Mouse (Mus musculus): ENCODE measurements around the gene Hmga2. TPM values are rescaled to one million over a fixed set of nuclear protein-coding genes. Genes with fewer than 3 reads are reported as not detected.
A peak's percentile ranks its signal among the peaks of the same experiment; 100 is the strongest.

Gene Hmga2
- polyA plus RNA-seq, 1 experiment from 2014 or later: 61.0 TPM

DNA sequence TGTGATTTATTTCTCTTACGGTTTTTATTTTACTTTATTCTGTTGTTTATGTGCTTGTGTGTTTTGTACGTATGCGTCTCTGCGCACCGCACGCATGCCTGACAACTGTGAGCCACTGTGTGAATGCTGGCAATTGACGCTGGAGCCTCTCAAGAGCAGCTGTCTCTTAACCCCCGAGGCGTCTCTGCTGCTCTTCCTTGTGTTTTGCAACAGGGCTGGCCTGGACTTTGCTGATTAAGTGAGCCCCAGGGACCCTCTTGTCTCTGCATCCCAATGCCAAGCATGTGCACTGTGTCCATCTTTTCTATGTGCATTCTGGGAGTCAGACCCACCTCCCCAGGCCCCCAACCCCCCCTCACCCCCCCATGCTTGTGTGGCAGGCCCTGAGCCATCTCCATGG, 24.5 kb upstream of the Hmga2 start:
- Histone ChIP-seq H3K9ac (ENCODE audit: low read length) (no peak overlapping the region), H3K4me1 (replicated peaks; ENCODE audit: control insufficient read depth, insufficient read depth, low read length) (no peaks in the 10 kb centered on the region), H3K36me3 (ENCODE audit: control insufficient read depth, insufficient read depth, low read length) (no peaks in the 10 kb centered on the region), H3K27me3 (replicated peaks; ENCODE audit: control insufficient read depth, insufficient read depth, low read length) (no peaks in the 10 kb centered on the region), H3K4me3 (ENCODE audit: low read depth, low read length) (no peak overlapping the region), H3K4me2 (ENCODE audit: low read length) (no peak overlapping the region), H3K27ac (ENCODE audit: low read depth) (no peak overlapping the region), H3K9me3 (ENCODE audit: control insufficient read depth, low read length) (no peaks in the 10 kb centered on the region)
- ATAC-seq (replicated peaks; ENCODE audit: low FRiP score, low TSS enrichment, low read depth): no peak
- DNase-seq (ENCODE audit: low spot score): peak; percentile 40
- WGBS: 60% methylated on average over 9 of the region's 9 CpGs

DNA sequence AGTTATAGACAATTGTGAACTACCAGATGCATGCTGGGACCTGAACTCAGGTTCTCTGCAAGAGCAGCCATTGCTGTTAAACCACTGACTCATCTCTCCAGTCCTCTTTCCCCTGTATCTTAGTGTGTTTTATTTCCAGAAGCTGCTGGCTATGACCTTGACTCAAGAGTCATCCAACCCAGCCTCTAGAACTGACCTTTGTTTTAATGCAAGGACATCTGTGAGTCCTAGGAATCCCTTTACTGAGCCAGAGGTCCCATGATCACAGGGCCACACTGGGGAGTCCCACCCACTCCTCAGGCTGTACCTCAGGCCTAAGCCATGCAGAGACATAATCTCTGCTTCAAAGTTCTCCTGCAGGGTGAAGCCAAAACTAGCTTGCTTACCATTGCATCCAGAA, 21.8 kb upstream of the Hmga2 start:
- H3K4me1 ChIP-seq (replicated peaks; ENCODE audit: control insufficient read depth, insufficient read depth, low read length): no peaks in the 10 kb centered on the region
- no peaks in the 10 kb centered on the region for H3K27me3 ChIP-seq (replicated peaks; ENCODE audit: control insufficient read depth, insufficient read depth, low read length)
- no peak overlapping the region for H3K4me3 ChIP-seq (ENCODE audit: low read depth, low read length)
- ATAC-seq (replicated peaks; ENCODE audit: low FRiP score, low TSS enrichment, low read depth): no peak
- H3K36me3 ChIP-seq (ENCODE audit: control insufficient read depth, insufficient read depth, low read length): no peaks in the 10 kb centered on the region
- DNase-seq (ENCODE audit: low spot score): peak; percentile 20
- no peaks in the 10 kb centered on the region for H3K9me3 ChIP-seq (ENCODE audit: control insufficient read depth, low read length)
- no peak overlapping the region for H3K4me2 ChIP-seq (ENCODE audit: low read length)
- no peak overlapping the region for H3K27ac ChIP-seq (ENCODE audit: low read depth)
- no peak overlapping the region for H3K9ac ChIP-seq (ENCODE audit: low read length)

DNA sequence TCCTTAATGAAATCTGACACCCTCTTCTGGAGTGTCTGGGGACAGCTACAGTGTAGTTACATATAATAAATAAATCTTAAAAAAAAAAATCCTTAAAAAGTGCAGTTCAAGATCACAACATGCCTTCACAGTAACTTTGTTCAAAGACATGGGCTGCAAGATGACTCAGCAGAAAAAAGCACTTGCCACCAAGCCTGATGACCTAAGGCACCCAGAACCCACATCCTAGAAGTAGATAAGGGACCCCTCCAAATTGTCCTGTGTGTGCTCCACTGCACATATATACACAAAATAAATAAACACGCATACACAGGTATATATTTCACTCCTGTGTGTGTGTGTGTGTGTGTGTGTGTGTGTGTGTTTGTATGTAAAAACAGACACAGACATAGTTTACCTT, 18.4 kb upstream of the Hmga2 start:
- no peak overlapping the region for H3K27ac ChIP-seq (ENCODE audit: low read depth)
- H3K9me3 ChIP-seq (ENCODE audit: control insufficient read depth, low read length): no peaks in the 10 kb centered on the region
- H3K36me3 ChIP-seq (ENCODE audit: control insufficient read depth, insufficient read depth, low read length): no peaks in the 10 kb centered on the region
- 92% methylated on average over 1 of the region's 1 CpGs for WGBS
- H3K4me3 ChIP-seq (ENCODE audit: low read depth, low read length): no peak overlapping the region
- ATAC-seq (replicated peaks; ENCODE audit: low FRiP score, low TSS enrichment, low read depth) (no peak), DNase-seq (ENCODE audit: low spot score) (no peak)
- no peak overlapping the region for H3K9ac ChIP-seq (ENCODE audit: low read length)
- no peak overlapping the region for H3K4me2 ChIP-seq (ENCODE audit: low read length)
- H3K27me3 ChIP-seq (replicated peaks; ENCODE audit: control insufficient read depth, insufficient read depth, low read length): no peaks in the 10 kb centered on the region
- no peaks in the 10 kb centered on the region for H3K4me1 ChIP-seq (replicated peaks; ENCODE audit: control insufficient read depth, insufficient read depth, low read length)

DNA sequence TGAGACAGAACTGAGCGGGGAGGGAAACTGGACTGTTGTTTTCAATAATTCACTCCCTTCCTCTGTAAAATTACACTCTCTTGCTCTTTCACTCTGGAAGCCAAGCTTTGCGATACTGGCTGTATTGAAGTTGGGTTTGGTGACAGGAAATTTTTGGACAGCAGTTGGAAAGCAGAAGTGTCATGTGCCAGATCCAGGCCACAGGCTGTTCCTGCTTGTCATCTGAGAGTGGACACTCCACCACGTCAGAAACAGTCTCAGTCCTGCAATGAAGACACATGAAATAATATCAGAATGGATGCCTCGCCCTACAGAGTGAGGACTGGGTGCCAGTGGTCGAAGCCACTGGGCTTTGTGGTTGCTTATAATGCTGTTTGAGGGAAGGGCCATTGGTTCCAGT, 15.2 kb upstream of the Hmga2 start:
- Histone ChIP-seq H3K4me3 (ENCODE audit: low read depth, low read length) (no peak overlapping the region), H3K4me2 (ENCODE audit: low read length) (no peak overlapping the region), H3K9me3 (ENCODE audit: control insufficient read depth, low read length) (peaks cover 9% of the 10 kb centered on the region; the same call in 1 of the 2 replicates), H3K4me1 (replicated peaks; ENCODE audit: control insufficient read depth, insufficient read depth, low read length) (no peaks in the 10 kb centered on the region), H3K36me3 (ENCODE audit: control insufficient read depth, insufficient read depth, low read length) (no peaks in the 10 kb centered on the region), H3K9ac (ENCODE audit: low read length) (no peak overlapping the region), H3K27me3 (replicated peaks; ENCODE audit: control insufficient read depth, insufficient read depth, low read length) (no peaks in the 10 kb centered on the region), H3K27ac (ENCODE audit: low read depth) (no peak overlapping the region)
- DNase-seq (ENCODE audit: low spot score) (no peak), ATAC-seq (replicated peaks; ENCODE audit: low FRiP score, low TSS enrichment, low read depth) (no peak)
- 77% methylated on average over 5 of the region's 5 CpGs for WGBS

DNA sequence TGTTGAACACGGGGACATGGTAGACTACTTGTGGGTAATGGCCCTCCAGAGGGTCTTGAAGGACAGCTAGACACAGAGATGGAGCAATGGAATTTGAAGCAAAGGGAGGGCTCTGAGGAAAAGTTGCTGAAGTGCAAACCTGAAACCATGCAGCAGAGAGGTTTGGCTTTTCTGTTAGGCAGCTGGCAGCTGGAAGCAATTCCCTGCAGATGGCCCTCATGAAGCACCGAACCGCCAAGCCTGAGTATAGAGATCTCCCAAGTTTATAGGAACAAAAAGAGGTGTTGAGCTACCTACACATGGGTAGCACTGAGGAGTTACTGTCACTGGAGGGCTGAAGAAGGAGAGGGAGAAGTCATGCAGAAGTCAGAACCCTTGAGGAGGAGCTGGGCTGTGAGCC, 13.3 kb upstream of the Hmga2 start:
- Histone ChIP-seq H3K36me3 (ENCODE audit: control insufficient read depth, insufficient read depth, low read length) (no peaks in the 10 kb centered on the region), H3K4me1 (replicated peaks; ENCODE audit: control insufficient read depth, insufficient read depth, low read length) (no peaks in the 10 kb centered on the region), H3K4me2 (ENCODE audit: low read length) (no peak overlapping the region), H3K9ac (ENCODE audit: low read length) (no peak overlapping the region), H3K9me3 (ENCODE audit: control insufficient read depth, low read length) (peaks cover 11% of the 10 kb centered on the region; the same call in 1 of the 2 replicates), H3K27ac (ENCODE audit: low read depth) (no peak overlapping the region), H3K27me3 (replicated peaks; ENCODE audit: control insufficient read depth, insufficient read depth, low read length) (no peaks in the 10 kb centered on the region), H3K4me3 (ENCODE audit: low read depth, low read length) (no peak overlapping the region)
- 91% methylated on average over 3 of the region's 3 CpGs for WGBS
- ATAC-seq (replicated peaks; ENCODE audit: low FRiP score, low TSS enrichment, low read depth) (no peak), DNase-seq (ENCODE audit: low spot score) (peak; percentile 44)

DNA sequence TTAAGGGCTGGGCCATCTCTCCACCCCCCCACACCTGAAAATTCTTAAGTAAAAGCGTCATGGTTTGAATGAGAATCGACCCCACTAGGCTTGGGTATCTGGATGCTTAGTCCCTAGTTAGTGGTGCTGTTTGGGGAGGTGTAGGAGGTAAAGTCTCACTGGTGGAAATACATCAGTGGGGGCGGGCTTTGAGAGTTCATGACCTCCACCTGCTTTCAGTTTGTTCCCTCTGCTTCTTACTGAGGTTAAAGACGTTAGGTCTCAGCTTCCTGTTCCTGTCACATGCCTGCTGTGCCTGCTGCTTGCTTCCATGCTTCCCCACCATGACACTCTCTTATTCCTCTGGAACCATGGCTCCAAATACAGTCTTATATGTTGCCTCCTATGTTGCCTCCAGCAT, 12.3 kb upstream of the Hmga2 start:
- no peak for ATAC-seq (replicated peaks; ENCODE audit: low FRiP score, low TSS enrichment, low read depth)
- Histone ChIP-seq H3K4me3 (ENCODE audit: low read depth, low read length) (no peak overlapping the region), H3K9me3 (ENCODE audit: control insufficient read depth, low read length) (peaks cover 11% of the 10 kb centered on the region; the same call in 1 of the 2 replicates), H3K9ac (ENCODE audit: low read length) (no peak overlapping the region), H3K36me3 (ENCODE audit: control insufficient read depth, insufficient read depth, low read length) (no peaks in the 10 kb centered on the region), H3K27ac (ENCODE audit: low read depth) (no peak overlapping the region), H3K4me2 (ENCODE audit: low read length) (no peak overlapping the region), H3K4me1 (replicated peaks; ENCODE audit: control insufficient read depth, insufficient read depth, low read length) (no peaks in the 10 kb centered on the region), H3K27me3 (replicated peaks; ENCODE audit: control insufficient read depth, insufficient read depth, low read length) (no peaks in the 10 kb centered on the region)
- DNase-seq (ENCODE audit: low spot score): no peak
- whole genome bisulfite sequencing: 77% methylated on average over 4 of the region's 4 CpGs

DNA sequence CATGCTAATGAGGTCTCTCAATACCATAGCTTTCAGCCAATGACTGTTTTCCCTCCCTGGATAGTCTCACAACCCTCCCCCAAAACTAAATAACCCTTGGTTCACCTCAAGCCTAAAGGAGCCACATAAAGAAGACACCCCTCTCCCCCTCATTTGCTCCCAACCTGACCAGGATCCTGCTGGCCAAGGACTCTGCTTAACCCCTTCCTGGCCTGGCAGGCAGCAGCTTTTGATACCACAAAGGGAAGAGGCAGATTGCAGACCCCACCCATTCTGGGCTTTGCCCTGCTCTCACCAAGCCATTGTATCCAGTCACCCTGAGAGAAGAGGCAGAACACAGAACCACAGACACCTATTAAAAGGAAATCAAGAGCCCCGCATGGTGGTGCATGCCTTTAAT, 11.6 kb upstream of the Hmga2 start:
- H3K27ac ChIP-seq (ENCODE audit: low read depth): no peak overlapping the region
- H3K36me3 ChIP-seq (ENCODE audit: control insufficient read depth, insufficient read depth, low read length): no peaks in the 10 kb centered on the region
- H3K4me1 ChIP-seq (replicated peaks; ENCODE audit: control insufficient read depth, insufficient read depth, low read length): no peaks in the 10 kb centered on the region
- 100% methylated on average over 1 of the region's 1 CpGs for WGBS
- H3K9me3 ChIP-seq (ENCODE audit: control insufficient read depth, low read length): peaks cover 11% of the 10 kb centered on the region; the same call in 1 of the 2 replicates
- DNase-seq (ENCODE audit: low spot score): no peak
- no peak for ATAC-seq (replicated peaks; ENCODE audit: low FRiP score, low TSS enrichment, low read depth)
- no peak overlapping the region for H3K4me3 ChIP-seq (ENCODE audit: low read depth, low read length)
- no peak overlapping the region for H3K9ac ChIP-seq (ENCODE audit: low read length)
- no peak overlapping the region for H3K4me2 ChIP-seq (ENCODE audit: low read length)
- H3K27me3 ChIP-seq (replicated peaks; ENCODE audit: control insufficient read depth, insufficient read depth, low read length): no peaks in the 10 kb centered on the region

DNA sequence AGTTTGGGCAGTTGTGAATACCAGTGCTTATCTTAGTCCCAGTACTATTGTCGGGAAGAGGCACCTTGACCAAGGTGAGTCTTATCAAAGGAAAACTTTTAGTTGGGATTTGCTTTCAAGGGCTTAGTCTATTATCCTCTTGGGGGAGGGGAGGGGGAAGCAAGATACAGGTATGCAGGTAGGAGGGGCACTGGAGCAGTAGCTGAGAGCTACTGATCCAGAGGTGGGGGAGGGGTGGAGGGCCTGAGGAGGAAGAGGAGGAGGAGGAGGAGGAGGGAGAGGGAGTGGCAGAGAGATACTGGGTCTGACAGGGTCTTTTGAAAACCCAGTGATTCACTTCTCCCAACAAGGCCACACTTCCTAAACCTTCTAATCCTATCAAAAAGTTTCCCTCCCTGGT, 9.2 kb upstream of the Hmga2 start:
- WGBS: 52% methylated on average over 1 of the region's 1 CpGs
- DNase-seq (ENCODE audit: low spot score) (no peak), ATAC-seq (replicated peaks; ENCODE audit: low FRiP score, low TSS enrichment, low read depth) (no peak)

DNA sequence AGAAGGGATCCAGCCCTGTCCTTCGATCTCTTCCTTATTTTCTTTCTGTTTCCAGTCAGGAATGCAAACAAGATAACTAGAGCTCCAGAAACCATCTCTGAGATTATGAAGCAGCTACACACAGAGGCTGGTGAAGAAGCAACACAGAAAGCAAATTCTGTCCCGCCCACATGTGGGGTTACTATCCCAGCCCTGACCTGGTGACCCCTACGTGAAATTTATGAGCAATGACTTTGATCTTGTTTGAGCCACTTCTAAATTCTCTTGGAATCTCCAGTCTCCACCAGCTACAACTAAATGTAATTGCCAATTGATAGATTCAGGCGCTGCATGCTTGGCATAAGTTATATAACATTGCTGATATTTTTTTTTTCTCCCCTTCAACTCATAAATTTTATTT, 7.9 kb upstream of the Hmga2 start:
- H3K27ac ChIP-seq (ENCODE audit: low read depth): no peak overlapping the region
- no peaks in the 10 kb centered on the region for H3K4me1 ChIP-seq (replicated peaks; ENCODE audit: control insufficient read depth, insufficient read depth, low read length)
- DNase-seq (ENCODE audit: low spot score) (peak; percentile 16), ATAC-seq (replicated peaks; ENCODE audit: low FRiP score, low TSS enrichment, low read depth) (no peak)
- no peak overlapping the region for H3K4me3 ChIP-seq (ENCODE audit: low read depth, low read length)
- H3K4me2 ChIP-seq (ENCODE audit: low read length): no peak overlapping the region
- no peaks in the 10 kb centered on the region for H3K36me3 ChIP-seq (ENCODE audit: control insufficient read depth, insufficient read depth, low read length)
- peaks cover 11% of the 10 kb centered on the region; the same call in 1 of the 2 replicates for H3K9me3 ChIP-seq (ENCODE audit: control insufficient read depth, low read length)
- H3K9ac ChIP-seq (ENCODE audit: low read length): no peak overlapping the region
- 44% methylated on average over 4 of the region's 4 CpGs for WGBS
- no peaks in the 10 kb centered on the region for H3K27me3 ChIP-seq (replicated peaks; ENCODE audit: control insufficient read depth, insufficient read depth, low read length)

More for the DNA sequence above, 9.2 kb upstream of the Hmga2 start:
- H3K4me3 ChIP-seq (ENCODE audit: low read depth, low read length): no peak overlapping the region
- H3K27me3 ChIP-seq (replicated peaks; ENCODE audit: control insufficient read depth, insufficient read depth, low read length): no peaks in the 10 kb centered on the region
- peaks cover 11% of the 10 kb centered on the region; the same call in 1 of the 2 replicates for H3K9me3 ChIP-seq (ENCODE audit: control insufficient read depth, low read length)
- no peak overlapping the region for H3K9ac ChIP-seq (ENCODE audit: low read length)
- no peak overlapping the region for H3K27ac ChIP-seq (ENCODE audit: low read depth)
- no peaks in the 10 kb centered on the region for H3K36me3 ChIP-seq (ENCODE audit: control insufficient read depth, insufficient read depth, low read length)
- H3K4me1 ChIP-seq (replicated peaks; ENCODE audit: control insufficient read depth, insufficient read depth, low read length): no peaks in the 10 kb centered on the region
- no peak overlapping the region for H3K4me2 ChIP-seq (ENCODE audit: low read length)

All from intestine, embryonic 14.5 days (tissue).